Mouse (Mus musculus) heart, adult 10 weeks (tissue): ENCODE data around the gene Tmem47. TPM values are rescaled to one million over a fixed set of nuclear protein-coding genes. Genes with fewer than 3 reads are reported as not detected.

Source experiments
- polyA plus RNA-seq: library from polyadenylated mRNA; stranded (reverse); fragments of 350-450 nt; fragmentation: Illumina TruSeq; extraction: RNeasy Lipid Tissue Mini Kit (QIAGEN cat#74804); gene quantifications from one replicate; pipeline ENCODE4 v1.2.3, GENCODE M21; 2014; ENCODE audit warnings: low read depth, low replicate concordance

Gene Tmem47
- 13.1 TPM for polyA plus RNA-seq

GRCm38 (mm10) chrX:81070210-81070803, at the start of gene Tmem47:
Gene Tmem47 (plus strand): TSS chrX:81070698.

